Mouse (Mus musculus) liver, embryonic 11.5 days (tissue): ENCODE results near the gene Phf11b. TPM values are rescaled to one million over a fixed set of nuclear protein-coding genes. Genes with fewer than 3 reads are reported as not detected.
"Not testable (repeated sequence)": the region's sequence is repeated elsewhere in the genome, so short reads cannot be mapped to it uniquely, and the experiment has no call there.

Experiments
- ATAC-seq: fragments of 200-750 bp; cut with Nextera tagmentation; replicated peaks from 2 replicates; pipeline ENCODE4 v1.8.0; 2017; ENCODE audit warnings: moderate number of reproducible peaks, mild to moderate bottlenecking, moderate TSS enrichment, moderate library complexity; ENCODE audit not compliant: low FRiP score
- DNase-seq: peaks from one replicate; pipeline ENCODE4 v3.0.0-alpha.2; 2017; ENCODE audit warnings: low spot score
- H3K27ac ChIP-seq: fragments of 300-500 bp; sonication (generic); 2 replicates; pipeline ENCODE4 v1.5.1; 2014; ENCODE audit warnings: mild to moderate bottlenecking, low read depth, low read length, control low read depth
- H3K27me3 ChIP-seq: fragments of 300-500 bp; sonication (generic); replicated peaks from 2 replicates; pipeline ENCODE4 v1.6.1; 2014; ENCODE audit warnings: low read length, mixed read lengths; ENCODE audit not compliant: control insufficient read depth, insufficient read depth
- H3K36me3 ChIP-seq: fragments of 300-500 bp; sonication (generic); 2 replicates; pipeline ENCODE4 v1.6.1; 2014; ENCODE audit warnings: mild to moderate bottlenecking, low read length, moderate library complexity, mixed read lengths; ENCODE audit not compliant: control insufficient read depth, insufficient read depth
- H3K4me1 ChIP-seq: fragments of 300-500 bp; sonication (generic); replicated peaks from 2 replicates; pipeline ENCODE4 v1.6.1; 2014; ENCODE audit warnings: low read length, mixed read lengths; ENCODE audit not compliant: control insufficient read depth, insufficient read depth
- H3K4me2 ChIP-seq: fragments of 300-500 bp; sonication (generic); 2 replicates; pipeline ENCODE4 v1.6.1; 2014; ENCODE audit warnings: mild to moderate bottlenecking, control low read depth, moderate library complexity
- H3K4me3 ChIP-seq: fragments of 300-500 bp; sonication (generic); 2 replicates; pipeline ENCODE4 v1.5.1; 2014; ENCODE audit warnings: low read depth, low read length, control low read depth
- H3K9ac ChIP-seq: fragments of 300-500 bp; sonication (generic); 2 replicates; pipeline ENCODE4 v1.6.1; 2014; ENCODE audit warnings: low read depth, low read length, control low read depth
- H3K9me3 ChIP-seq: fragments of 300-500 bp; sonication (generic); 2 replicates; pipeline ENCODE4 v1.6.1; 2016; ENCODE audit warnings: low read length, inconsistent platforms, mixed read lengths; ENCODE audit not compliant: control insufficient read depth
- WGBS: fragments of 180-500 bp; shearing (Covaris S2); extraction: QIAGEN DNeasy Blood & Tissue Kit; methylation state at CpG from one replicate; pipeline ENCODE4 v1.1.7; 2014; 5-methylcytosine and 5-hydroxymethylcytosine counted together
- polyA plus RNA-seq: library from polyadenylated mRNA; unstranded; fragments of >200 nt; fragmentation: Nextera tagmentation; extraction: Ambion mirVana; gene quantifications from 2 replicates; pipeline ENCODE4 v1.2.1, GENCODE M21; 2014

Gene Phf11b
- polyA plus RNA-seq, 1 experiment from 2014 or later: 0.78 TPM

DNA sequence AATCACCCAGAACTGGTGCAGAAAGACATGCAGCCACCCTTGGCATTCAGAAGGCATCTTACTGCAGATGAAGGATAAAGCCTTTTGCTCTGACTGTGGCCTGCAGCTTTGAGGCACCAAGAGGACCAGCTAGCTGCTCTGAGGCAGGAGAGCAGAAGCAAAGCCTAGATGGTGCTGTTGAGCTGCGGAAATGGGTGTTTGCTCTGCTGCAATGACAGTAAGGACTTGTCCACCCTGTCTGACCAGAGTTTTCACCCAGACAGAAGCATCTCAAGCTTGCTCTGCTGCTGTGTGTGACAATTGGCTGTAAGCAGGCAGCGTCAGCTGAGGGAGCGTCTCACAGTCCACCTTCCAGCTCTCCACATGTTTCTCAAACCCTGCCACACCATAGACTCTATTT is 10.7 kb downstream of the Phf11b start:
- H3K4me3 ChIP-seq, DNase-seq, H3K36me3 ChIP-seq: not testable (repeated sequence)

DNA sequence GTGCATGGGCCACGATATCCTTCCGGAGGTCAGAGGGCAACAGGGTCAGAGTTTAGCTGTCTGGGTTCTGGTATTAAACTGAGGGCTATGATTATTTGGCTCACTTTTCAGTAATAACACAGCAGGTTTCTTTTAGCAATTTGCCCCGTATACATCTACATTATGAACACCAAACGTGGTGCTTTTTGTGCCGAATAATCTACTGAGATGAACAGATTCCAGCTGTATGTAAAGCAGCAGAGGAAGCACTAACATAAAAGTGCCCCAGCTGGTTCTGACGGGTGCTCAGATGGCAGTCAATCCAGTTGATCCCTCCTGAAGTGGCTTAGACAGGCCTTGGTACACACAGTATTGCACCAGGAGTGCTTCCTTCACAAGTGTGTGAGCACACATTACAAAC is 21.2 kb downstream of the Phf11b start:
- not testable (repeated sequence) for H3K4me1 ChIP-seq, H3K36me3 ChIP-seq, H3K9ac ChIP-seq, H3K4me3 ChIP-seq, H3K9me3 ChIP-seq, H3K27ac ChIP-seq, DNase-seq, H3K27me3 ChIP-seq, ATAC-seq, H3K4me2 ChIP-seq
- WGBS: 85% methylated on average over 6 of the region's 6 CpGs

More for the DNA sequence above, 10.7 kb downstream of the Phf11b start:
- H3K27ac ChIP-seq, H3K4me2 ChIP-seq, ATAC-seq, H3K9ac ChIP-seq, H3K4me1 ChIP-seq, H3K9me3 ChIP-seq, H3K27me3 ChIP-seq: not testable (repeated sequence)
- WGBS: 47% methylated on average over 3 of the region's 3 CpGs

DNA sequence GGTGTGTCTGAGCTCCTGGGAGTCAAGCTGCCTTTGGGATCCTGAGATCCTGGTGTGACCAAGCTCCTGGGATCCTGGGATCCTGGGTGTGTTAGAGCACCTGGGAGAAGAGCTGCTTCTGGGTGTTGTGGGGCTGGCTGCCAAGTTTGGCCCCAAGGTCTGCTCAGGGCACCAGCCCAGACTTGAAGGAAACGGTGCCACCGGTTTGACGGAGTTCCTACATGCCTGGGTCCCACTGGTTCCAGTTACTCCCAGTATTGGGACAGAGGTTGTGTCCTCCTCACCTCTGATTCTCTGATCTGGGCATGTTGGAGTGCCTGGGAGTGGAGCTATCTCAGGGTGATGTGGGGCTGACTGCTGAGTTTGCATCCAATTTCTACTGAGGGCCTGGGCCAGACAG is 22.1 kb downstream of the Phf11b start:
- not testable (repeated sequence) for H3K36me3 ChIP-seq, ATAC-seq, H3K4me1 ChIP-seq, H3K4me3 ChIP-seq, H3K27me3 ChIP-seq, DNase-seq, H3K4me2 ChIP-seq, H3K9ac ChIP-seq, H3K27ac ChIP-seq, H3K9me3 ChIP-seq
- 95% methylated on average over 3 of the region's 3 CpGs for WGBS

DNA sequence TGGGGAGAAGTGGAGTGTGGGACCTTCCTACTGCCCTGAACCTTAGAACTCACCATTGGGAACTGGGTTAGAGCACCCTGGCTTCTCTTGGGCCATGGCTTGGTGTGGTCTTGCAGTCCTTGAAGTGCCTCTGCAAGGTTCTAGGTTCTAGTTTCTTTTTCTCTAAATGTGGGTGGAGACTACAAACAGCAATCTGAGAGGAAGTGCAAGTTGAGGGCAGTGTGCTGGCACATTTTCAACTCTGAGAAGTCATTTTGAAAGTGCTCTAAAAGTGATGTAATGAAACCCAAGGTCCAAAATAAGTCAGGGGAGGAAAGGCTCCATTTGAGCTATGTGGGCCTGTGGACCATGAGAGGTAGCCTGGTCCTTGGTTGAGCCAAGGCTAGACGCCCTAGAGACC is 43.8 kb downstream of the Phf11b start, which contains the start of gene Phf11a:
Phf11a (minus strand) TSS at position 132 of the 400 bp plus-strand sequence.
- WGBS: 56% methylated on average over 1 of the region's 1 CpGs
- not testable (repeated sequence) for H3K36me3 ChIP-seq, DNase-seq, H3K4me3 ChIP-seq, H3K9me3 ChIP-seq, H3K4me2 ChIP-seq, H3K27ac ChIP-seq, H3K4me1 ChIP-seq, H3K9ac ChIP-seq, ATAC-seq, H3K27me3 ChIP-seq

DNA sequence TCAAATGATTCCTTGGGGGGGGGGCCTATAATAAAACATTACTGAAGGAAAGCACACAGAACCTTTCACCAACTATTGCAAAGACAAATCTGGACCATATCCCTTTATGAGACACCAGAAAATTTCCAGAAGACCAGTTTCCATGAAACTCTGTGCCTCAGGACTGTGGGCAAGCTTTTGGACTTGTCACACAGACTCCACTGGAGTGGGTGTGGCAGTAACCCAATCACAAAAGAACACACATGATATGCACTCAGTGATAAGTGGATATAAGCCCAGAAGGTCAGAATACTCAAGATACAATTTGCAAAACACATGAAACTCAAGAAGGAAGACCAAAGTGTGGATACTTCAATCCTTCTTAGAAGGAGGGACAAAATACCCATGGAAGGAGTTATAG is 49.4 kb downstream of the Phf11b start:
- H3K4me1 ChIP-seq, H3K36me3 ChIP-seq, H3K4me3 ChIP-seq, DNase-seq, H3K9me3 ChIP-seq, H3K4me2 ChIP-seq, ATAC-seq, H3K9ac ChIP-seq, H3K27ac ChIP-seq, H3K27me3 ChIP-seq: not testable (repeated sequence)

DNA sequence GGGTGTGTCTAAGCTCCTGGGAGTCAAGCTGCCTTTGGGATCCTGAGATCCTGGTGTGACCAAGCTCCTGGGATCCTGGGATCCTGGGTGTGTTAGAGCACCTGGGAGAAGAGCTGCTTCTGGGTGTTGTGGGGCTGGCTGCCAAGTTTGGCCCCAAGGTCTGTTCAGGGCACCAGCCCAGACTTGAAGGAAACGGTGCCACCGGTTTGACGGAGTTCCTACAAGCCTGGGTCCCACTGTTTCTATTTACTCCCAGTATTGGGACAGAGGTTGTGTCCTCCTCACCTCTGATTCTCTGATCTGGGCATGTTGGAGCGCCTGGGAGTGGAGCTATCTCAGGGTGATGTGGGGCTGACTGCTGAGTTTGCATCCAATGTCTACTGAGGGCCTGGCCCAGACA is 66.2 kb downstream of the Phf11b start:
- not testable (repeated sequence) for H3K4me1 ChIP-seq, H3K4me3 ChIP-seq, H3K4me2 ChIP-seq, ATAC-seq, H3K9me3 ChIP-seq, H3K9ac ChIP-seq, H3K27me3 ChIP-seq, H3K27ac ChIP-seq, H3K36me3 ChIP-seq, DNase-seq
- WGBS: 84% methylated on average over 4 of the region's 4 CpGs

Other genes starting within 250 kb of the Phf11b start
- not detected in 2 replicates for gene 1700129C05Rik, start 198.5 kb downstream of the Phf11b start, polyA plus RNA-seq
- gene Gm5142, start 162.6 kb downstream of the Phf11b start, polyA plus RNA-seq: not detected in 2 replicates
- gene Rcbtb1, start 140.1 kb downstream of the Phf11b start, polyA plus RNA-seq: 54.0 and 55.5 TPM in 2 replicates
- gene Gm6904, start 81.1 kb downstream of the Phf11b start, polyA plus RNA-seq: not detected in 2 replicates
- gene Phf11a, start 43.8 kb downstream of the Phf11b start, polyA plus RNA-seq: 0.16 TPM in 1 of 2 replicates, not detected in the other
- gene Phf11d, start 24.1 kb upstream of the Phf11b start, polyA plus RNA-seq: 0.37 and 1.0 TPM in 2 replicates
- 0.75 and 1.1 TPM in 2 replicates for gene Phf11c, start 54.0 kb upstream of the Phf11b start, polyA plus RNA-seq
- gene Setdb2, start 99.5 kb upstream of the Phf11b start, polyA plus RNA-seq: 13.0 and 13.4 TPM in 2 replicates
- gene Cab39l, start 99.6 kb upstream of the Phf11b start, polyA plus RNA-seq: 47.4 and 54.5 TPM in 2 replicates